Mouse (Mus musculus): ENCODE results near the gene Scn8a.

- TF ChIP-seq POLR2A (IDR thresholded peaks at IDR 0.05; ENCODE audit: borderline replicate concordance, insufficient read depth, low read length) = no peak
- no peak for TF ChIP-seq CTCF (IDR thresholded peaks at IDR 0.05; ENCODE audit: borderline replicate concordance, insufficient read depth, low read depth, low read length)
These were observed 138.8 kb downstream of the Scn8a start for GRCm38 (mm10) chr15:101008386-101009010.

All from cerebellum, adult 2 months (tissue).